Mouse (Mus musculus): Measurements from ENCODE around the gene Nos1. TPM values are rescaled to one million over a fixed set of nuclear protein-coding genes. Genes with fewer than 3 reads are reported as not detected.

Gene Nos1
- polyA plus RNA-seq, 1 experiment from 2014 or later, result 0.50 TPM

DNA sequence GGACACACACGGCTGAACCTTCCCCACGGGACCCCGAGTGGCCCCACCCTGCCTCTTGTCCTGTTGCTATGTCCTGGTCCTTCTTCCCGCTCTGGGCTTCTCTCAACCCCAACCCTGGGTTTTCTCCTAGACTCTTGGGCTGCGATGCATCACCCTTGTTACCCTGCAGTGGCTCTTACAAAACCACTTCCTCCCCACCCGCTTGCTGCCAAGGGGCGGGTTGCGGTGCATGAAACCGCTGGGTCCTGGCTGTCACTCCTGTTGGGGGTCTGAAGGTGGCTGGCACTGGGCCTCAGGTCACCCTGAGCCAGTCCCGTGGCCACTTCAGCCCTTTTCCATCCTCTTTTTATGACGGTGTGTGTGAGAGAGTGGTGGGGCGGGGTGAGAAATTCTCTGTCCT lies 173.1 kb downstream of the Nos1 start:
- Histone ChIP-seq H3K4me3 (no peak overlapping the region), H3K4me1 (peaks cover 11% of the 10 kb centered on the region), H3K27me3 (ENCODE audit: low read depth, poor library complexity, severe bottlenecking) (no peaks in the 10 kb centered on the region; the same call in 1 of the 2 replicates), H3K36me3 (no peaks in the 10 kb centered on the region), H3K9me3 (replicated peaks) (no peaks in the 10 kb centered on the region), H3K27ac (no peak overlapping the region)
- WGBS, result 90% methylated on average over 12 of the region's 12 CpGs
- DNase-seq (ENCODE audit: low spot score), result no peak

DNA sequence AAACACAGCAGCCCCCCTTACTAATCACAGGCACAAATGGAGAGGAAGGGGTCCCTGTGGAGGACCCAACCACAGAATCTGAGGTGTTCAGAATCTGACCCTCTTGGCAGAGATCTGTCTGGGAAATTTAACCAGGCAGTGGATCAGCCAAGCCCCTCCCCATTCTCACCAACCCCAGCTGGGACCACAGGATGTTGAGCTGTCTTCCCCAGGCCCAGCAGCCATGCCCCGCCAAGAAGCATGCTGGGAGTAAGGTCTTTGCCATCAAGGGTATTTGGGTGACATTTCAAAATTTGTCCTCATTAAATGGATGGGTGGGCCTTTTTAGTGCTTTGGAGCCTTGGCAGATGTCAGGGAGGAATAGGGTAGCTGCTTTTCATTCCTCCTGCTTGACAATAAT lies 173.6 kb downstream of the Nos1 start:
- H3K27me3 ChIP-seq (ENCODE audit: low read depth, poor library complexity, severe bottlenecking), result no peaks in the 10 kb centered on the region; the same call in 1 of the 2 replicates
- no peak for DNase-seq (ENCODE audit: low spot score)
- no peaks in the 10 kb centered on the region for H3K9me3 ChIP-seq (replicated peaks)
- peaks cover 11% of the 10 kb centered on the region for H3K4me1 ChIP-seq
- H3K4me3 ChIP-seq, result no peak overlapping the region
- no peaks in the 10 kb centered on the region for H3K36me3 ChIP-seq
- no peak overlapping the region for H3K27ac ChIP-seq
- 83% methylated on average over 1 of the region's 1 CpGs for WGBS

DNA sequence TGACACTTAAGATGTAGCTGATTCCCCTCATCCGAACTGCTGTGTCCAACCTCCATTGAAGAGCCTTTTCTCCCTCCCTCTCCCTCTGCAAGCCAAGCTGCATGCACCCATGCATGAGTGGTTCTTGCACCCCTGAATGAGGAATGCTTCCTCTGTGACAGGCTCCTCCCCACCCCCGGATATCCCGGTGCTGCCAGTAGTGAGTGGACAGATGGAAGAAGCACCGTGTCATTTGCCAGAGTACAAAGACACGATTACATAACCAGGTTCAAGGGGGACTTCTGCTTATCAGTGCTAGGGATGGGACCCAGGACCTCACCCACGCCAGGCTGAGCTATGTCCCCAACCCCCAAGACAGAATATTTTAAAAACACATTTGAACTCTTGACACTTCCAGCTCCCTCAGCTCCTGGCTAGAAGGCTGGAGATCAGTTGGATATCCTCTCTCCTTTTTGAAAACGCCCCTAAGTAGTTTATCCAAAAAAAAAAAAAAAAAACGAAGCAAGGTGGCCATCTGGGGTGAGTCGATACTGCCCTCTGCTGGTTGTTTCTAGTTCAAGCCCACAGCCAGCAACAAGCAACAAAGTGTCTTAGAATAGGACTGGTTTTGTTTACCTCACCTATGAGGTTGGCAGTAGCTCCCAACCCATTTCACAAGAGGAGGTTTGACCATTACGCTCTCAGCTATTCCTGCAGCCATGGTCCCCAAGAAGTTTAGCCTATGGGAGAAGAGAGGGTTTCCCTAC lies 175.0 kb downstream of the Nos1 start:
- peaks cover 11% of the 10 kb centered on the region for H3K4me1 ChIP-seq
- 45% methylated on average over 10 of the region's 10 CpGs for WGBS
- no peaks in the 10 kb centered on the region; the same call in 1 of the 2 replicates for H3K27me3 ChIP-seq (ENCODE audit: low read depth, poor library complexity, severe bottlenecking)
- no peaks in the 10 kb centered on the region for H3K9me3 ChIP-seq (replicated peaks)
- no peak overlapping the region for H3K4me3 ChIP-seq
- no peak overlapping the region for H3K27ac ChIP-seq
- no peaks in the 10 kb centered on the region for H3K36me3 ChIP-seq
- peak; percentile 42 for DNase-seq (ENCODE audit: low spot score)

DNA sequence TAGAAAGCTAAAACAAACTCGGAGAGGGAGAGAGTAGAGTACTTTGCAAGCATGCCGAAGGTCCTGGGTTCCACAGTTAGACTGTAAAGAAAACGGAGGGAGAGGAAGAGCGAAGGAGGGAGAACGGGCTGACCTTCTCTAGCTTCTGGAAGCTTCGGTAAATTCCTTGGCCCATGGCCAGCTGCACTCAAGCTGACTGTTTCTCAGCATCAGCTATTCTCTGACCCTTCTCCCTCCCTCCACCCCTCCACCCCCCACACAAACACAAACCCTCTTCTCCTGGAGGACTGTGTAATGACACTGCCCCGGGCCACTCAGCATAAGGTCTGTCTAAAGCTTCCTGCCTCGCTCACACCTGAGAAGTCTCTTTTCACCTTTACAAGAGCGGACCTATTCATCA lies 183.9 kb downstream of the Nos1 start:
- H3K4me3 ChIP-seq, result no peak overlapping the region
- no peaks in the 10 kb centered on the region for H3K9me3 ChIP-seq (replicated peaks)
- no peak overlapping the region for H3K27ac ChIP-seq
- H3K36me3 ChIP-seq, result no peaks in the 10 kb centered on the region
- H3K4me1 ChIP-seq, result 0 out of 2 replicates have a peak, but pooled peaks cover 2% of the 10 kb centered on the region
- 64% methylated on average over 9 of the region's 9 CpGs for WGBS
- DNase-seq (ENCODE audit: low spot score), result no peak
- no peaks in the 10 kb centered on the region for H3K27me3 ChIP-seq (ENCODE audit: low read depth, poor library complexity, severe bottlenecking)

DNA sequence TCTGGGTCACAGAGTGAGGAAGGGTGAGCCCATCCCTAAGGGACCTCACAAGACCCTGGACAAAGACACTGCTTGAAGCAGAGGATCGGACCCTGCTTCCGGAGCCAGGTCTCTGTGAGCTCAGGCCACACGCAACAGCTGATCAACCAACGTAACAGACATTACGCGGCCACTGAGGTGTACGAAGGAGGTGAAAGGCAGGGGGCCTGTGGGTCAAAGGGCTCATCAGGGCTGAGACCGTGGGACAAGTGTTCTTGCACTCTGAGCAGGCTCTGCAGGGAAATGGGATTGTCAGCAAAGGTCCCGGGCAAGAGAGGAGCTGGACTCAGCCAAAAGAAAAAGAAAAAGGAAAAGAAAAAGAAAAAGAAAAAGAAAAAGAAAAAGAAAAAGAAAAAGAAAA lies 186.1 kb downstream of the Nos1 start:
- DNase-seq (ENCODE audit: low spot score), result no peak
- Histone ChIP-seq H3K9me3 (replicated peaks) (no peaks in the 10 kb centered on the region), H3K4me3 (no peak overlapping the region), H3K27me3 (ENCODE audit: low read depth, poor library complexity, severe bottlenecking) (no peaks in the 10 kb centered on the region), H3K27ac (no peak overlapping the region), H3K36me3 (no peaks in the 10 kb centered on the region), H3K4me1 (0 out of 2 replicates have a peak, but pooled peaks cover 2% of the 10 kb centered on the region)
- 81% methylated on average over 9 of the region's 9 CpGs for WGBS

DNA sequence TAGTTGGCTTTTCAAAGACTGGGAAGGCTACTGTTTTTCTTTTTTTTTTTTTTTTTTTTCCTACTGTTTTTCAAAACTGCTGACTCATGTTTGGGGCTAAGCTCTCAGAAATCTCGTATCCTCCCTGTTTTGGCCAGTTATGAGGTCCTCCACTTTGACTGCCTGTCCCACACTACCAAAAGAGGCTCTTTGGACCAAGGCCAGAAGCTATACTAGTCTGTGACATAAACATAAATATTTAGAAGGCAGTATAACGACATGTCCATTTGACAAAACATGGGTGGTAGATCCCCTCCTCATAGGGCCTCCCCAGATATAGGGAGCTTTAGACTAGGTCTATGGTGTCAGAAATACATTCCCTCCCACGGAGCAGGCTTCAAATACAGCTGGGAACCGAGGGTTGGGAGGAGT lies 186.8 kb downstream of the Nos1 start:
- WGBS, result 71% methylated on average over 4 of the region's 4 CpGs
- Histone ChIP-seq H3K9me3 (replicated peaks) (no peaks in the 10 kb centered on the region), H3K36me3 (no peaks in the 10 kb centered on the region), H3K27ac (no peak overlapping the region), H3K4me3 (no peak overlapping the region), H3K4me1 (0 out of 2 replicates have a peak, but pooled peaks cover 2% of the 10 kb centered on the region), H3K27me3 (ENCODE audit: low read depth, poor library complexity, severe bottlenecking) (no peaks in the 10 kb centered on the region)
- no peak for DNase-seq (ENCODE audit: low spot score)

DNA sequence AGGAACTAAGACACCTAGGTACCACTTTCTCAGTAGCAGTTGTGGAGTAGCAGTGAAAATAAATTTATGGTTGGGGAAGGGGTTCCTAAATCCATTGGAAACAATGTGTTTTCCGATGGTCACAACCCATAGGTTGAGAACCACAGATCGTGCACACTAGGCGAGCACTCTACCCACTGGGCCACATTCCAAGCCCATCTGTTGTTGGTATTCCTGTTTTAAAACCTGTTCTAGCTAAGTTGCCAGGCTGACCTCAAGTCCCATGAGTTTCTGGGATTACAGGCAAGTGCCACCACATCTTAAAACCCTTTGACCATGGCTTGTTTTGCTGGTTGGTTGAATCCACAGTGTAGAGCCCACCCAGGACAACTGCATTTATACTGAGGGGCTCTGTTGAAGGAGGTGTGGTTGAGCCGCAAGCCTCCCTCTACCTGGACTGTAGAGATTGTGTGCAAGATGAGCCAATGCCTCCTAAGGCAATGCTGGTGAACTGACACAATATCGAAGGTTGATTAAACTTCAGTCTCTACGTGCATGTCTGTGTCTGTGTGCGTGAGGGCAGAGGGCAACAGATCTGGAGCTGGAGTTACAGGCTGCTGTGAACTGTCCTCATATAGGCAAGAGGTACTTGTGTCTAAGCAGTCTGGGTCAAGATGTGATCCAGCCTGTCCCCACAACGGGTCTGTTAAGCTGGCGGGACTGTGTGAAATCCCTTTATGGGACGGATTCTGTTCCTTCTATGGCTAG lies 189.0 kb downstream of the Nos1 start:
- H3K27ac ChIP-seq, result no peak overlapping the region
- 89% methylated on average over 10 of the region's 10 CpGs for WGBS
- DNase-seq (ENCODE audit: low spot score), result no peak
- H3K27me3 ChIP-seq (ENCODE audit: low read depth, poor library complexity, severe bottlenecking), result no peaks in the 10 kb centered on the region
- H3K4me1 ChIP-seq, result 0 out of 2 replicates have a peak, but pooled peaks cover 2% of the 10 kb centered on the region
- no peak overlapping the region for H3K4me3 ChIP-seq
- no peaks in the 10 kb centered on the region for H3K36me3 ChIP-seq
- no peaks in the 10 kb centered on the region for H3K9me3 ChIP-seq (replicated peaks)

DNA sequence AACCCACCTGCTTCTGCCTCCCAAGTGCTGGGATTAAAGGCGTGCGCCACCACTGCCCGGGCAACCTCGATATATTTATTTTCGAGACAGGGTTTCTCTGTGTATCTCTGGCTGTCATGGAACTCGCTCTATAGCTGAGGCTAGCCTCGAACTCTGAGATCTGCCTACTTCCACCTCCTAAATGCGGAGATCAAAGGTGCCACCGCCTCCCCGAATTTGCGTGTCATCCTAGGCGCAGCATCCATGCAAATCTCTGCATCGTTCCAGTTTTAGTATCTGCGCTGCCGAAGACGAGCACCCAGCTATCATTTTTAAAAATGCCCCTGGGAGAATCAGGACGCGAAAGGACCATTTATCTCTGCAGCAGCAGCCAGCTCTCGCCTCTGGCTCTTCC lies 195.4 kb downstream of the Nos1 start:
- peaks cover 23% of the 10 kb centered on the region for H3K4me1 ChIP-seq
- no peaks in the 10 kb centered on the region for H3K27me3 ChIP-seq (ENCODE audit: low read depth, poor library complexity, severe bottlenecking)
- no peak for DNase-seq (ENCODE audit: low spot score)
- 23% methylated on average over 19 of the region's 19 CpGs for WGBS
- H3K36me3 ChIP-seq, result peaks cover 30% of the 10 kb centered on the region
- peak overlapping the region; percentile 88 for H3K4me3 ChIP-seq
- peak overlapping the region; percentile 95 for H3K27ac ChIP-seq
- no peaks in the 10 kb centered on the region for H3K9me3 ChIP-seq (replicated peaks)

DNA sequence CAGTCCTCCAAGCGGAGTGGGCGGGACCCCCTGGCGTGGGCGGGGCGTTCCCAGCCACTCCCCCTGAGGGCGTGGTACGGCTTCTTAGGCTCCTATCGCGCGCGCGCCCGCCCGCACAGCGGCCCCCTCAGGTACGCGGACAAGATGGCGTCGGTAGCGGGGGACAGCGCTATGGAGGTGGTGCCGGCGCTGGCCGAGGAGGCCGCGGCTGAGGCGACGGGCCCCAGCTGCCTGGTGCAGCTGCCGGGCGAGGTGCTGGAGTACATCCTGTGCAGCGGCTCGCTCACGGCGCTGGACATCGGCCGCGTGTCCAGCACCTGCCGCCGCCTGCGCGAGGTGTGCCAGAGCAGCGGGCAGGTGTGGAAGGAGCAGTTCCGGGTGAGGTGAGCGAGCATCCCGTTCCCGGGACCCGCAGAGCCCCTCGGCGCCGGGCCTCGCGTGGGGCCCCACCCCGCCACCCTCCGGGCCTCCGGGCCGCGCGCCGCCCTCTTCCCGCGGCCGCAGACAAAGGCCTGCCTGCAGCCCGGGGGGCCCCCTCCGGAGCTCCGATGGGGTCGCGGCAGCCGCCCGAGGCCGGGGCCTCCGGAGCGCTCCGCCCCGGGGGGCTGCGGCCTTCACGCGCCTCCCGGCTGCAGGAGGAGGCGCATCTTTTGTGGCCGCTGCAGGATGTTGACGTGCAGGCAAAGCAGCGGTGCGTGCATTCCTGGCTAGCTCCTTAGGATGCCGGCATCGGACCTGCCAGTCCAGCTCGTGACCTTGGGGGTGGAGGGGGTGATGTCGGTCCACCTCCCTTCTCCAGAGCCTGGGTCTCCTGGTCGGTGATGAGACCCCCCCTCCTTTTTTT lies 196.0 kb downstream of the Nos1 start, which contains the start of gene Fbxo21:
Gene Fbxo21 (plus strand): TSS at position 74 of the 844 bp plus-strand sequence.
- Histone ChIP-seq H3K4me3 (peak within 1 kb of the TSS; percentile 88), H3K27me3 (ENCODE audit: low read depth, poor library complexity, severe bottlenecking) (no peaks in the 10 kb centered on the region), H3K9me3 (replicated peaks) (no peaks in the 10 kb centered on the region), H3K4me1 (peaks cover 23% of the 10 kb centered on the region), H3K36me3 (peaks cover 36% of the 10 kb centered on the region), H3K27ac (peak within 1 kb of the TSS; percentile 95)
- peak; percentile 99 for DNase-seq (ENCODE audit: low spot score)
- WGBS, result under 1% methylated on average over 88 of the region's 88 CpGs

DNA sequence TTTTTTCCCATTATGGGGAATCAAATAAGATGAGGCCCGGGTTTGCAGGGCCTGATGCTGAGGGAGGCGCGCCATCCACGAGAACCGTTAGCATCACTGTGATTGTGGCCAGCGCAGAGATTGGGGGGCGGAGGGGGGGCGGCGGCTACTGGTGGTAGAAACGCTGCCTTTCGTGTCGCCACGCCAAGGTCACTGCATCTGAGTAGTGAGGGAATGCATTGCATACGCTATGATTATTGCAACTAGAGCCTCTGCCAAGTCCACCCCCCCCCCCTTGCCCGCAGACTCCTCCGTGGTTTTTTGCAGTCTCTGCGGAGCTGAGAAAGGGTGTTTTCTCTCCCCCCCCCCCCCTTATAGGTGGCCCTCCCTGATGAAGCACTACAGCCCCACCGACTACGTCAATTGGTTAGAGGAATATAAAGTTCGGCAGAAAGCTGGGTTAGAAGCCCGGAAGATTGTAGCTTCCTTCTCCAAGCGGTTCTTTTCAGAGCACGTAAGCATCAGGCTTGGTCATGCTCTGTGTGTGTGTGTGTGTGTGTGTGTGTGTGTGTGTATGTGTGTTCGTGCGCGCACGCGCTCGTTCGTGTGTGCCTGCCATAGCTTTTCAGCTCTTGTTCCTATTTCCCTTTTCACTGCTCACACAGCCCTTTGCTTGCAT lies 196.8 kb downstream of the Nos1 start:
- peak; percentile 52 for DNase-seq (ENCODE audit: low spot score)

DNA sequence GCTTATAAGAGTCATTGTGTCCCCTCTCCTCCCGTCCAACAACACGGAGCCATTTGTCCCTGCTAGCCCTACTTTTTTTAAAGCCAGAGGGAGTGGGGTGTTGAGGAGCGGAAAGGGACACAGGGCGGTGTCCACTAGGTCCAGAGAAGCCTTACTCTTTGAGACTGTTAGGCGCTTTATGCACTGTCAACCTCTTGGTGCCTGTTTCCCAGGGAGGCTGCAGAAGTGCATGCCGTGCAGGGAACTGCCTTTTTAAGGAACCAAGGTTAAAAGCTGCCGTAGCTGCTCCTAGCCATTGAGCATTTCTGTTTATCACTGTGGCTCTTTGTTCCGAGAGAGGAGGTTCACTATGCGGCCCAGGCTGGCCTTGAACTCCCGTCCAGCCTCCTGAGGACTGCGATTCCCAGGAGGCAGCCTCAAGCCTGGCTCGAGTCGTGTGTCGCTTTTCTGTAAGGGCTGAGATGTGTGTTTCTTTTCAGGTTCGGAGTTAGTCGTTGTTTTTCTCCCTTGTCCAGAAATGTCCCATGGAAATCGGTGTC lies 197.4 kb downstream of the Nos1 start:
- Histone ChIP-seq H3K36me3 (peaks cover 50% of the 10 kb centered on the region), H3K4me3 (peak overlapping the region; percentile 88), H3K27me3 (ENCODE audit: low read depth, poor library complexity, severe bottlenecking) (no peaks in the 10 kb centered on the region), H3K9me3 (replicated peaks) (no peaks in the 10 kb centered on the region), H3K4me1 (peaks cover 23% of the 10 kb centered on the region), H3K27ac (peak overlapping the region; percentile 95)
- DNase-seq (ENCODE audit: low spot score), result no peak
- 68% methylated on average over 17 of the region's 17 CpGs for WGBS

More for the DNA sequence above, 196.8 kb downstream of the Nos1 start:
- Histone ChIP-seq H3K27ac (peak overlapping the region; percentile 95), H3K36me3 (peaks cover 44% of the 10 kb centered on the region), H3K4me1 (peaks cover 23% of the 10 kb centered on the region), H3K4me3 (peak overlapping the region; percentile 88), H3K9me3 (replicated peaks) (no peaks in the 10 kb centered on the region), H3K27me3 (ENCODE audit: low read depth, poor library complexity, severe bottlenecking) (no peaks in the 10 kb centered on the region)
- 22% methylated on average over 30 of the region's 30 CpGs for WGBS

DNA sequence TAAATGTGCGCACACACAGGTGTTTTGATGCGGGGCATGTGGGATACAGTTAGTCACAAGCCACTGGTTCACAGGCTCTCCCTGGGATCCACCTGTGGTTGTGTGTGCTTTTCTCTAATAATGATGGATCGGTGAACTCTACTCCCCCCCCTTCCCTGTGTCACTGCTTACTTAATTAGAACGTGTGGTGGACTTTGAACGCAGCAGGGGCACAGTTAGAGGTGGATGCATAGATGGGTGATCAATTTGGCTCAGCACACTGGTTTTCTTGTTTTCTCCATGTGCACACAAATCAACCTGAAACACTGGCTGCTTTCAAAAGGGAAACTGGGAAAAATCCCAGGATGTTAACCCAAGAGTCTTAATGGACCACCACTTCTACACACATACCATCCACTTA lies 198.2 kb downstream of the Nos1 start:
- WGBS, result 92% methylated on average over 5 of the region's 5 CpGs
- H3K4me1 ChIP-seq, result peaks cover 23% of the 10 kb centered on the region
- no peaks in the 10 kb centered on the region for H3K9me3 ChIP-seq (replicated peaks)
- no peak overlapping the region for H3K4me3 ChIP-seq
- peaks cover 59% of the 10 kb centered on the region for H3K36me3 ChIP-seq
- H3K27me3 ChIP-seq (ENCODE audit: low read depth, poor library complexity, severe bottlenecking), result no peaks in the 10 kb centered on the region
- DNase-seq (ENCODE audit: low spot score), result no peak
- H3K27ac ChIP-seq, result no peak overlapping the region
